In the genomic region with DNA sequence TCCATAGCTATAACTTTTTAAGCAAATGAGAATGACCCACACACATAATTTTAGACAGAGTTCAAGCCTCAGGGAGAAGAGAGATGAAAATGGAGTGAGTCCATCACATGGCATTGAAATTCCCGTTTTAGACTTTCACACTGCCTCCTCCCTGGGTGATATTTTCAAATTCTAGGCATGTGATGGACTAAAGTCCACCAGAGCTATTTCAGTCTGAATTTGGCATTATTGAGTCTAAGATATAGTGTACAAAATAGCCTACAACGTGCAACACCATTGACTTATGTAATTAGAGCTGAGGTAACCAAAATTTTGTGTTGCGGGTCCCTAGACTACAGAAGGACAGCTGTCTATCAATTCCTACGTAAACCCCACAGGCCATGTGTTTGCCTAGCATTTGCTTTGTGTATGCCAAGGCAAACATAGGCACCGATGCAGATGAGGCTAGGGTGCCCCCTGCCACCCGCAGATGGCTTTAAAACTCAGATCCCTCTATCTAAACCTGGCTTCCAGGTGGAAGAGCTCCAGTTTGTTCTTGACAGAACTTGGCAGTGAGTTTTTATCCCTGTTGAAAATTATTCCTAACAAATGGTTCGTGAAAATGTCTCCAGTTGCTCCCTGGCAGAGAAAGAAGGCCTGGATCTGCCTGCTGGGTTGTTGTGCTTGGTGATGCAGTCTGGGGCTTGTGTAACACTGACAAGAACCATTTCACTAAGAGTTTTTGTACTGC, we compare ENCODE assay signal across 16 mouse cellular contexts.
DNase-seq lines count a peak whose midpoint lies in the region; ATAC-seq lines count a peak whose summit lies in the region.
"Had no signal": no experiment of that assay in that cellular context is flagged by ENCODE, and none has a peak within 500 bp of the region (broad histone marks: within the 10 kb centered on the region; RNA-seq: fewer than 3 reads in every experiment).

No protein-coding gene starts in this region.

- DNase-seq in cerebellum, postnatal 10 days, result peak; percentile 41 to 45
- DNase-seq in cerebellum, adult 18-20 months, result no peak
- peak; percentile 40 for DNase-seq in left cerebral cortex, adult 11 months (ENCODE audit: low spot score)
- no peak for DNase-seq in left cerebral cortex, postnatal 4 days
- peak; percentile 72 to 89 for DNase-seq in layer of hippocampus, adult 18-20 months (ENCODE audit: low spot score in 2 of 2)
- peak; percentile 47 to 85 for DNase-seq in left cerebral cortex, postnatal 25 days (ENCODE audit: low spot score in 2 of 2)
- DNase-seq: cerebellum, adult 8-10 months; kidney, postnatal 14 days; liver, postnatal 0 days; thymus, postnatal 14 days had no signal

- WGBS in neural tube, embryonic 15.5 days, result 82% methylated on average over 7 of the region's 7 CpGs

- H3K27ac ChIP-seq in neural tube, embryonic 15.5 days (replicated peaks), result no peak overlapping the region
- H3K27ac ChIP-seq: heart, embryonic 15.5 days; intestine, embryonic 15.5 days; limb, embryonic 12.5 days had no signal

- no peaks in the 10 kb centered on the region for H3K27me3 ChIP-seq in neural tube, embryonic 15.5 days (replicated peaks)
- H3K27me3 ChIP-seq: heart, embryonic 15.5 days; intestine, embryonic 15.5 days; limb, embryonic 12.5 days; Patski had no signal

- H3K9me3 ChIP-seq in neural tube, embryonic 15.5 days (replicated peaks), result no peaks in the 10 kb centered on the region
- H3K9me3 ChIP-seq: heart, embryonic 15.5 days; intestine, embryonic 15.5 days; limb, embryonic 12.5 days had no signal

- no peak overlapping the region for H3K4me3 ChIP-seq in neural tube, embryonic 15.5 days (replicated peaks)
- H3K4me3 ChIP-seq: heart, embryonic 15.5 days; intestine, embryonic 15.5 days; limb, embryonic 12.5 days had no signal

- no peaks in the 10 kb centered on the region for H3K36me3 ChIP-seq in neural tube, embryonic 15.5 days
- H3K36me3 ChIP-seq: heart, embryonic 15.5 days; intestine, embryonic 15.5 days; limb, embryonic 12.5 days had no signal

- H3K4me2 ChIP-seq in neural tube, embryonic 15.5 days, result no peak overlapping the region
- H3K4me2 ChIP-seq: heart, embryonic 15.5 days; intestine, embryonic 15.5 days; limb, embryonic 12.5 days had no signal

- intact Hi-C loops in left cerebral cortex, postnatal 4 days (cut with DNase I), result no loop called here
- intact Hi-C loops in left cerebral cortex, postnatal 25 days (cut with DNase I), result loop anchor here (1.0 to 2.0 kb wide), 2 partner anchors 17 to 43 kb away; no protein-coding TSS in a partner anchor

- ATAC-seq in activated CD4-positive, CD25-positive, alpha-beta regulatory T cell, adult 4 months, result no peak
- no peak for ATAC-seq in neural tube, embryonic 15.5 days (ENCODE audit: low FRiP score)
- ATAC-seq: intestine, embryonic 15.5 days; liver, postnatal 0 days; Patski had no signal

- 0 out of 2 replicates have a peak, but pooled peaks cover 3% of the 10 kb centered on the region for H3K4me1 ChIP-seq in neural tube, embryonic 15.5 days
- H3K4me1 ChIP-seq: heart, embryonic 15.5 days; intestine, embryonic 15.5 days had no signal

- H3K9ac ChIP-seq in neural tube, embryonic 15.5 days (replicated peaks), result no peak overlapping the region
- H3K9ac ChIP-seq: heart, embryonic 15.5 days; intestine, embryonic 15.5 days; limb, embryonic 12.5 days; liver, postnatal 0 days had no signal

Comparison
In these comparisons a context has a peak if more than half of its experiments do, and no peak if none do; other contexts are left out.
1. DNase-seq: peak in cerebellum, postnatal 10 days (2 of 2), left cerebral cortex, adult 11 months (single experiment), layer of hippocampus, adult 18-20 months (2 of 2) and left cerebral cortex, postnatal 25 days (2 of 2); none in cerebellum, adult 18-20 months (0 of 2) and left cerebral cortex, postnatal 4 days (single experiment).